Mouse (Mus musculus) spleen, embryonic (tissue): ENCODE measurements around the gene Ppp1r12a.

Experiments used
- CTCF ChIA-PET: fragments of 350-600 bp; sonication (Branson Sonifier 250); formaldehyde crosslinking; loops from one replicate; lab custom pipeline; 2022; lab: Charles Lee

Gene Ppp1r12a

DNA sequence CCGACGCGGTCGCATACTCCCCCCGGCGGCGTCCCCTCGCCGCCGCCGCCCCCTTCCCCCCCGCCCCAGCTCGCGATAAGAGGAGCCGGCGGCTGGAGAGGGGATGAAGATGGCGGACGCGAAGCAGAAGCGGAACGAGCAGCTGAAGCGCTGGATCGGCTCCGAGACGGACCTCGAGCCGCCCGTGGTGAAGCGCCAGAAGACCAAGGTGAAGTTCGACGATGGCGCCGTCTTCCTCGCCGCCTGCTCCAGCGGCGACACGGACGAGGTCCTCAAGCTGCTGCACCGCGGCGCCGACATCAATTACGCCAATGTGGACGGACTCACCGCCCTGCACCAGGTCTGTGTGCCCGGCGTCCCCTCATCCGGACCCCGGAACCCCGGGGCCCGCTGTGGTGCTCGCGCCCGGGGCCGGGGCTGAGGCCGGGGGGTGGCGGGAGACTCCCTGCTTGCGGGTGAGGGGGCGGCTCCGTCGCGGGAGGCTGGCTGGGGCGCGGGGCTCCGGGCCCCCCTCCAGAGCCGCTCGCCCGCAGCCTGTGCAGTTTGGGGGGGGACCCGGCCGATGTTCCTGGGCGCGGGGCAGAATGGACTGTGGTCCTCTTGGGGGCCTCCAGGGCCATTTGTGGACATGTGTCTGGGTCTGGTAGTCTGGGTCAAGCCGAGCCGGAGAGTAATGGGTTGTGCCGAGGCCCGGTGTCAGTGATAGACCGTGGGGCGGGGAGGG is 466 bp downstream of the Ppp1r12a start:
- CTCF ChIA-PET, result no interaction called here

GRCm38 (mm10) chr10:108163021-108163410 is 1.0 kb downstream of the Ppp1r12a start:
- CTCF ChIA-PET, result no interaction called here

- CTCF ChIA-PET, result no interaction called here
These were observed 1.5 kb downstream of the Ppp1r12a start for GRCm38 (mm10) chr10:108163451-108163850.

DNA sequence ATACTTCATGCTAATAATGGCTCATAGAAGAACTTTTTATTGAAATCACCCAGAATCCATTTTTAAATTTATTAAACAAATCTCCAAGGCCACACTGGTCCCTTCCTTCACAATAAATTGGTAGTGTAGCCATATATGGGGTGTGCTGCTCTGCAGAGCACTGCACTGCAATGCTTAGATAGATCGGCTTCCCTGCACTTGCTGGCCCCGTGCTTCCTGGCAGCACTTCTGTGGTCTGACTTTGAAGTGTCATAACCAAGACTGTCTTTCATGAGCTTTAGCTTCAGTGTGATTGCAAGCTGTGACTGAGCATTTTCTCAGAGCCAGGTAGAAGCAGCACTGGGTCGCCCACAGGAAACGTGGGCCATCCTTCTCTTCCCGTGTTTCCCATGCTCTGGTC is 5.8 kb downstream of the Ppp1r12a start:
- CTCF ChIA-PET, result no interaction called here

- CTCF ChIA-PET, result no interaction called here
These were observed 8.8 kb downstream of the Ppp1r12a start for GRCm38 (mm10) chr10:108170818-108171217.

- CTCF ChIA-PET, result no interaction called here
These were observed 9.6 kb downstream of the Ppp1r12a start for GRCm38 (mm10) chr10:108171637-108172036.

DNA sequence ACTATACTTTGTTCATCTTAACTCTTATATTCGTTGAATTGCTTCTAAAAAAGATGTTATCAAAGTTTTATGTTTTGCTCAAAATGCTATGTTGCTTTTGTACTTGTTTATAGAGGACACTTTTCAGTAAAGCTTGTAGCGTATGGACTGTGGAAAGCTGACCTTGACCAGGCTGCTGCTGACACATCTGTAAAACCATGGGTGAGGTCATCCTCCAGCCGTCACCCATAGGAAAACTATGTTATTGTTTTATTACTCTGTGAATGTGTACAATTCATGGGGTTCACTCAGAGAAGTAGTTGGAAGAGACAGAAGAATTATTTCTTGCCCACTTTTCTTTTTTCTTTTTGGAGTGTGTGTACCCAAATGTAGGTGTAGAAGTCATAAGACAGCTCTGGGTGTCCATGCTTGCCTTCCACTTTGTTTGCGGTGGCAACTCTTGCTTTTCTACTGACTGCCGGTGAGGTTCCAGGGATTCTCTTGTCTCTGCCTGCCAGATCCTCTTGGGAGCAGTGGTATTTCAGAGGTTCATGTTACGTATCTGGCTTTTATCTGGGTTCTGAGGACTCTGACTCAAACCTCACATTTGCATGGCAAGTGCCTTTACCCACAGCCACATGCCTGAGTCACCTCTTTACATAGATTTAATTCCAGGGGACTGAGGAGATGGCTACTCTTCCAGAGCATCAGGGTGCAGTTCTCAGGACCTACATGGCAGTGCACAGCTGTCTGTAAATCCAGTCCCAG is 11.0 kb downstream of the Ppp1r12a start:
- CTCF ChIA-PET, result no interaction called here

DNA sequence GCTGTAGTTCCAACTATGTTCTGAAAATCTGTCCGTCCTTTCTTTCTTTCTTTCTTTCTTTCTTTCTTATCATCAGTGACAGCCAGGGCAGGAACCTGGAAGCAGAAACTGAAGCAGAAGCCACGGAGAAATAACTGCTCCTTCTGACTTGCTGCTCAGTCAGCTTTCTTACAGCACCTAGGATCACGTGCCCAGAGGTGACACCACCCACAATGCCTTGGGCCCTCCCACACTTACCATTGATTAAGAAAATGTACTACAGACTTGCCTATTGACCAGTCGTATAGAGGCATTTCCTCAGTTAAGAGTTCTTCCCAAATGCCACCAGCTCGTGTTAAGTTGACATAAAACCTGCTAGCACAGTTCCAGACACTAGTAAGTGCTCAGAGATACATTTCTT is 12.1 kb downstream of the Ppp1r12a start:
- CTCF ChIA-PET, result no interaction called here

GRCm38 (mm10) chr10:108175885-108176284 is 13.9 kb downstream of the Ppp1r12a start:
- CTCF ChIA-PET, result interaction anchor here (0.7 kb wide), 1 partner anchor 55 kb away, joined by 3 read pairs; no protein-coding TSS in a partner anchor

- CTCF ChIA-PET, result no interaction called here
These were observed 16.4 kb downstream of the Ppp1r12a start for GRCm38 (mm10) chr10:108178285-108178848.

- CTCF ChIA-PET, result no interaction called here
These were observed 17.4 kb downstream of the Ppp1r12a start for GRCm38 (mm10) chr10:108179404-108179803.

DNA sequence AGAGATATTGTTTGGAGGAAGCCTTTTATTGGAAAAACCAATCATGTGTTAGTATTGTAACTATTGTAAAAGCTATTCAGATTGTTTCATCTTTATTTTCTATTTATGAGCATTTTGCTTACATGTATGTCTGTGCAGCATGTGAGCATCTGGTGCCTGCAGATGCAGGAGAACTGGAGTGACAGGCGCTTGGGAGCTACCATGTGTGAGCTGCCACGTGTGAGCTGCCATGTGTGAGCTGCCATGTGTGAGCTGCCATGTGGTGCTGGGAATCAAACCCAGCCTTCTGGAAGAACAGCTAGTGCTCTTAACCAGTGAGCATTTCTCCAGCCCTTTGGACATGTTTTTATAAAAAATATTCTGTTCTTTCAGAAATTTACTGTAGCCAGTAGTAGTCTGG is 18.3 kb downstream of the Ppp1r12a start:
- CTCF ChIA-PET, result interaction anchor here (0.5 kb wide), 1 partner anchor 44 kb away, joined by 4 read pairs; no protein-coding TSS in a partner anchor

GRCm38 (mm10) chr10:108181893-108182292 is 19.9 kb downstream of the Ppp1r12a start:
- CTCF ChIA-PET, result no interaction called here

DNA sequence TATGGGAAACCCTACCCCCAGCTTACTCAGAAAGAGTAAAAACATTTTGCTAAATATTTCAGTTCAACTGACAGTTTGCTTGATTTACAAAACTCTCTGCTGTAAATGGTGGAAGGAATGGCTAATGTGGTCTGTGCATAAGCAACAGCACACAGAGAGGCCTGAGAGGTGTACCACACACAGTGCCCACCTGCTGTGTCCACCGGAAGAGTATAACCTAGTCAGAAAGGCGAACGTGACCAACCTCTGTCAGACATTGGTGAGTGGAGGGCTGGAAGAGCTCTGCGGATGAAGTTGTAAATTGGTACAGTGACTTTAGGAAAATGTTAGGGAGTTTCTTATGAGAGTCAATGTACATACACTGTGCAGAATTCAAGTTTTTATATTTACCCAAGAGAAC is 20.4 kb downstream of the Ppp1r12a start:
- CTCF ChIA-PET, result no interaction called here

DNA sequence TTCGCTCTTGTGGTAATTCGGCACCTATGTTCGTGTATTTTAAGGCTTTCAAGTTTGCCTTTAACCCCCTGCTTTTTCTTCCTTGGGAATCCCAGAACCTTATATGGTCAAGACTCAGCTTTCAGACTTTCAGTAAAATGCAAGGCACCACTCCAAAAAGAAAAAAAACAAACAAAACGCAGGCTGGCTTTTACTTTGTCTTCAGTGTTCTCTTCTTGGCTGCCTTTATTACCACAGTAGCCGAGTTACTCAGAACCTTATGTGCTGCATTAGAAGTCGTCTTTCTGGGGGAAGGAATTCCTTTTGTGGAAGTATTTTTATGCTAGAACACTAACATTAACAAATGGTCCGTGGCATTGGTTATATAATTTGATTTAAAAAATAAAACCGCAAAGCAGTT is 22.8 kb downstream of the Ppp1r12a start:
- CTCF ChIA-PET, result no interaction called here

- CTCF ChIA-PET, result no interaction called here
These were observed 23.3 kb downstream of the Ppp1r12a start for GRCm38 (mm10) chr10:108185265-108185664.

GRCm38 (mm10) chr10:108189303-108189702 is 27.3 kb downstream of the Ppp1r12a start:
- CTCF ChIA-PET, result interaction anchor here (0.9 kb wide), 1 partner anchor 331 kb away, joined by 5 read pairs; no protein-coding TSS in a partner anchor

DNA sequence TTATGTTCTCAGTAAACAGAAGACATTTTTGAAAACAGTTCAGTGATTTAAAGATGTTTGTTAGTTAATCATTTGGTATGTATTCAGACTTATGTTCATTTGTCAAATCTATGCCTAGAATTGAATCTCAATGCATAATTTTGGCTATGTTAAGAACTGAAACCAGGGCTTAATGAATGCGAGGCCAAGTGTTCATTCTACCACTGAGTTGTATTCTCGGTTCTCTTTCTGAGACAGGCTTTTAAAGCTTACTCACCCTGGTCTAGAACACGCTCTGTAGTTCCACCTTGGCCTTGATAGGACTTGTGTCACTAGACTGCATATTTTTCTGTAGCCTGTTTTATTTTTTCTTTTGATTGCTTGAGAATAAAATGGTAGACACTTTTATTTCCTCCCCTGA is 28.0 kb downstream of the Ppp1r12a start:
- CTCF ChIA-PET, result interaction anchor here (0.9 kb wide), 1 partner anchor 331 kb away, joined by 5 read pairs; no protein-coding TSS in a partner anchor

GRCm38 (mm10) chr10:108190626-108191025 is 28.6 kb downstream of the Ppp1r12a start:
- CTCF ChIA-PET, result no interaction called here

DNA sequence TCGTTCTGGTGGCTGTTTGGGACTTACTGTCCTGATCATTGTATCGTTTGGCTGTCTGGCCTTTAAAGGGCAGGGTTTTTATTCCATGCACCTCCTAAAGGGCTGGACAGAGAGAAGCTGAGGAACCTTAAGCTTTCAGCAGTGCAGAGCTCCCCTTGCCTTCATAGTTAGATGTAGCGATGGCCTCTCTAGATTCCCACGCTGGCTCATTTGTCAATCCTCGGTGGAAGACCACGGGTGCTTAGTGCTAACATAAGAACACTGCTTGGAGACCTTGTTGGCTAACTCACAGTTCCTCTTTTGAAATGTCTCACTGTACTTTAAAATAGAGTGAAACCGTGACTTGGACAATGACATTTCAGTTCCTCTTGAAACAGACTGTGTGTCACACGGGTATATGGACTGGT is 29.4 kb downstream of the Ppp1r12a start:
- CTCF ChIA-PET, result no interaction called here

- CTCF ChIA-PET, result no interaction called here
These were observed 30.3 kb downstream of the Ppp1r12a start for GRCm38 (mm10) chr10:108192306-108192705.

DNA sequence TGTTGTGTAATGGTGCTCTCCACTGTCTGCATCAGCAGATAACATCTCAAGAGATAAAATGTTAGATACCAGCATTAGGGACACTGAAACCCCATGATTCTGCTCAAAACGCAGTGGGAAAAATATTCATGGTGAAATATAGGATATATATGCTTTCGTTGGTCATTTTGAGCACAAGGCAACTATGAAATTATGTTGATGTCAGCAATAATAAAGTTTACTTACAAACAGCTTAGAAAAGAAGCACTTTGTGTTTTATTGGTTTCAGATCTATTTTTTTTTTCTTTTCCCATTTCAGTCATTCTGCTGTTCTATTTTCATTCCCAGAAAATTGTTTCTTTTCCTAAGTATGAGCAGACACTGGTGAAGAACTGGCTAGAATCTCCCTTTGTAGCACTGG is 34.1 kb downstream of the Ppp1r12a start:
- CTCF ChIA-PET, result no interaction called here

GRCm38 (mm10) chr10:108197498-108197897 is 35.5 kb downstream of the Ppp1r12a start:
- CTCF ChIA-PET, result no interaction called here
